Mouse (Mus musculus) megakaryocyte, embryonic 14.5 days (primary cell): ENCODE data around the gene Sct. TPM values are rescaled to one million over a fixed set of nuclear protein-coding genes. Genes with fewer than 3 reads are reported as not detected.

ENCODE experiments used
- H3K27me3 ChIP-seq: replicated peaks from 2 replicates; pipeline ENCODE3; 2012; ENCODE audit warnings: inconsistent platforms
- H3K36me3 ChIP-seq: replicated peaks from 2 replicates; pipeline ENCODE3; 2012; ENCODE audit warnings: low read length, inconsistent platforms, mixed read lengths
- H3K4me1 ChIP-seq: 2 replicates; pipeline ENCODE4 v1.6.1; 2012; ENCODE audit warnings: inconsistent platforms
- H3K4me3 ChIP-seq: replicated peaks from 2 replicates; pipeline ENCODE3; 2012; ENCODE audit warnings: moderate library complexity, mild to moderate bottlenecking, inconsistent platforms
- H3K9me3 ChIP-seq: 2 replicates; pipeline ENCODE4 v1.6.1; 2012; ENCODE audit warnings: inconsistent platforms
- FLI1 ChIP-seq: IDR thresholded peaks from 2 replicates; pipeline ENCODE4 v1.6.1; 2012; ENCODE audit warnings: low read length, inconsistent platforms, mixed read lengths
- GATA1 ChIP-seq: IDR thresholded peaks from 3 replicates; pipeline ENCODE4 v1.6.1; 2012; ENCODE audit warnings: mixed read lengths, low read length, inconsistent platforms, borderline replicate concordance
- polyA plus RNA-seq: library from polyadenylated mRNA; stranded (reverse); fragments of >175 nt; gene quantifications from 2 replicates; pipeline ENCODE4 v1.2.3, GENCODE M21; 2012; ENCODE audit warnings: low replicate concordance; ENCODE audit not compliant: insufficient read depth

Sct gene
- polyA plus RNA-seq, 1 experiment: not detected

- no peaks in the 10 kb centered on the region for H3K27me3 ChIP-seq
- H3K4me1 ChIP-seq: peaks cover 11% of the 10 kb centered on the region
- no peaks in the 10 kb centered on the region for H3K9me3 ChIP-seq
- TF ChIP-seq GATA1 (no peak), FLI1 (no peak)
- no peak overlapping the region for H3K4me3 ChIP-seq
- peaks cover 97% of the 10 kb centered on the region for H3K36me3 ChIP-seq
Measured at GRCm38 (mm10) chr7:141314416-141314815, 35.5 kb upstream of the Sct start.

- peaks cover 96% of the 10 kb centered on the region for H3K36me3 ChIP-seq
- H3K4me1 ChIP-seq: peaks cover 16% of the 10 kb centered on the region
- no peaks in the 10 kb centered on the region for H3K27me3 ChIP-seq
- H3K9me3 ChIP-seq: no peaks in the 10 kb centered on the region
- no peak for TF ChIP-seq FLI1
- TF ChIP-seq GATA1: no peak
- no peak overlapping the region for H3K4me3 ChIP-seq
Measured at GRCm38 (mm10) chr7:141304537-141304936, 25.6 kb upstream of the Sct start.

GRCm38 (mm10) chr7:141302702-141303268 lies 23.9 kb upstream of the Sct start:
- no peaks in the 10 kb centered on the region for H3K9me3 ChIP-seq
- peaks cover 94% of the 10 kb centered on the region for H3K36me3 ChIP-seq
- H3K4me3 ChIP-seq: no peak overlapping the region
- no peak for TF ChIP-seq FLI1
- TF ChIP-seq GATA1: no peak
- no peaks in the 10 kb centered on the region for H3K27me3 ChIP-seq
- peaks cover 16% of the 10 kb centered on the region for H3K4me1 ChIP-seq

GRCm38 (mm10) chr7:141301386-141301785 lies 22.5 kb upstream of the Sct start:
- Histone ChIP-seq H3K27me3 (peaks cover 2% of the 10 kb centered on the region), H3K36me3 (peaks cover 95% of the 10 kb centered on the region), H3K4me1 (peaks cover 18% of the 10 kb centered on the region), H3K4me3 (peak overlapping the region; percentile 7), H3K9me3 (no peaks in the 10 kb centered on the region)
- TF ChIP-seq FLI1 (no peak), GATA1 (no peak)

GRCm38 (mm10) chr7:141299175-141299574 lies 20.2 kb upstream of the Sct start:
- no peak overlapping the region for H3K4me3 ChIP-seq
- H3K27me3 ChIP-seq: peaks cover 24% of the 10 kb centered on the region
- peaks cover 29% of the 10 kb centered on the region for H3K4me1 ChIP-seq
- peaks cover 73% of the 10 kb centered on the region for H3K36me3 ChIP-seq
- TF ChIP-seq FLI1: no peak
- no peak for TF ChIP-seq GATA1
- H3K9me3 ChIP-seq: no peaks in the 10 kb centered on the region

- TF ChIP-seq GATA1 (no peak), FLI1 (no peak)
- H3K27me3 ChIP-seq: peaks cover 35% of the 10 kb centered on the region
- H3K4me3 ChIP-seq: no peak overlapping the region
- peaks cover 63% of the 10 kb centered on the region for H3K36me3 ChIP-seq
- H3K9me3 ChIP-seq: no peaks in the 10 kb centered on the region
- H3K4me1 ChIP-seq: peaks cover 32% of the 10 kb centered on the region
Measured at GRCm38 (mm10) chr7:141297926-141298650, 19.2 kb upstream of the Sct start.

- peaks cover 70% of the 10 kb centered on the region for H3K27me3 ChIP-seq
- no peaks in the 10 kb centered on the region for H3K9me3 ChIP-seq
- TF ChIP-seq FLI1 (no peak), GATA1 (no peak)
- peak overlapping the region; percentile 88 for H3K4me3 ChIP-seq
- peaks cover 28% of the 10 kb centered on the region for H3K36me3 ChIP-seq
- H3K4me1 ChIP-seq: peaks cover 48% of the 10 kb centered on the region
Measured at GRCm38 (mm10) chr7:141294479-141294878, 15.5 kb upstream of the Sct start.

GRCm38 (mm10) chr7:141293852-141294471 lies 15.0 kb upstream of the Sct start:
- H3K4me3 ChIP-seq: peak overlapping the region; percentile 88
- H3K36me3 ChIP-seq: peaks cover 23% of the 10 kb centered on the region
- TF ChIP-seq FLI1 (no peak), GATA1 (no peak)
- no peaks in the 10 kb centered on the region for H3K9me3 ChIP-seq
- H3K27me3 ChIP-seq: peaks cover 72% of the 10 kb centered on the region
- peaks cover 48% of the 10 kb centered on the region for H3K4me1 ChIP-seq

- Histone ChIP-seq H3K9me3 (no peaks in the 10 kb centered on the region), H3K4me1 (peaks cover 48% of the 10 kb centered on the region), H3K27me3 (peaks cover 83% of the 10 kb centered on the region), H3K4me3 (no peak overlapping the region), H3K36me3 (peaks cover 13% of the 10 kb centered on the region)
- TF ChIP-seq FLI1: no peak
- no peak for TF ChIP-seq GATA1
Measured at GRCm38 (mm10) chr7:141292583-141293388, 13.9 kb upstream of the Sct start.
